In genomic region chr9:63851809-63852208, GRCm38 (mm10) we compare ENCODE assay signal across 13 mouse cellular contexts.
A peak's percentile ranks its signal among the peaks of the same experiment; 100 is the strongest.
DNase-seq lines count a peak whose midpoint lies in the region; ATAC-seq and TF ChIP-seq lines count a peak whose summit lies in the region.
"Had no signal": no experiment of that assay in that cellular context is flagged by ENCODE, and none has a peak within 500 bp of the region (broad histone marks: within the 10 kb centered on the region; RNA-seq: fewer than 3 reads in every experiment).

No protein-coding gene starts in this region.

- 0 out of 2 replicates have a peak overlapping the region, but pooled peaks have one; percentile 13 for H3K27ac ChIP-seq in hindbrain, embryonic 13.5 days
- no peak overlapping the region for H3K27ac ChIP-seq in hindbrain, embryonic 11.5 days (ENCODE audit: low read depth, low read length)
- H3K27ac ChIP-seq in midbrain, postnatal 0 days (ENCODE audit: low read depth, low read length) = no peak overlapping the region
- H3K27ac ChIP-seq in midbrain, embryonic 11.5 days (ENCODE audit: low read depth, low read length) = no peak overlapping the region
- no peak overlapping the region for H3K27ac ChIP-seq in layer of hippocampus, adult 2 months
- H3K27ac ChIP-seq: hindbrain, embryonic 14.5 days; limb, embryonic 13.5 days had no signal

- no peak for ATAC-seq in hindbrain, embryonic 13.5 days (ENCODE audit: low FRiP score)
- no peak for ATAC-seq in hindbrain, embryonic 11.5 days (ENCODE audit: low FRiP score)
- no peak for ATAC-seq in midbrain, postnatal 0 days (ENCODE audit: low FRiP score)
- ATAC-seq in midbrain, embryonic 11.5 days (ENCODE audit: low FRiP score) = no peak
- ATAC-seq: intestine, postnatal 0 days had no signal

- no peak for TF ChIP-seq CTCF in midbrain, postnatal 0 days (IDR thresholded peaks at IDR 0.05)
- no peak for TF ChIP-seq CTCF in layer of hippocampus, adult 2 months (conservative IDR thresholded peaks at IDR 0.05)

- no peaks in the 10 kb centered on the region for H3K9me3 ChIP-seq in hindbrain, embryonic 13.5 days
- no peaks in the 10 kb centered on the region for H3K9me3 ChIP-seq in hindbrain, embryonic 11.5 days (ENCODE audit: control insufficient read depth, low read length)
- no peaks in the 10 kb centered on the region for H3K9me3 ChIP-seq in midbrain, postnatal 0 days (ENCODE audit: low read length)
- H3K9me3 ChIP-seq in midbrain, embryonic 11.5 days (ENCODE audit: control insufficient read depth, low read length) = no peaks in the 10 kb centered on the region
- H3K9me3 ChIP-seq: limb, embryonic 13.5 days had no signal

- no peak overlapping the region for H3K9ac ChIP-seq in hindbrain, embryonic 13.5 days
- H3K9ac ChIP-seq in hindbrain, embryonic 11.5 days (ENCODE audit: low read depth, low read length) = no peak overlapping the region
- no peak overlapping the region for H3K9ac ChIP-seq in midbrain, postnatal 0 days (replicated peaks; ENCODE audit: low read length, poor library complexity, severe bottlenecking)
- no peak overlapping the region for H3K9ac ChIP-seq in midbrain, embryonic 11.5 days (ENCODE audit: low read length)
- H3K9ac ChIP-seq: hindbrain, embryonic 14.5 days had no signal

- no peak overlapping the region for H3K4me3 ChIP-seq in hindbrain, embryonic 13.5 days
- no peak overlapping the region for H3K4me3 ChIP-seq in hindbrain, embryonic 11.5 days (ENCODE audit: low read depth, low read length)
- no peak overlapping the region for H3K4me3 ChIP-seq in midbrain, postnatal 0 days (ENCODE audit: low read depth, low read length)
- H3K4me3 ChIP-seq in midbrain, embryonic 11.5 days (ENCODE audit: low read depth, low read length) = no peak overlapping the region
- no peak overlapping the region for H3K4me3 ChIP-seq in layer of hippocampus, adult 2 months
- H3K4me3 ChIP-seq: limb, embryonic 13.5 days had no signal

- H3K36me3 ChIP-seq in hindbrain, embryonic 13.5 days = no peaks in the 10 kb centered on the region
- H3K36me3 ChIP-seq in hindbrain, embryonic 11.5 days (ENCODE audit: control insufficient read depth, insufficient read depth, low read length) = no peaks in the 10 kb centered on the region
- no peaks in the 10 kb centered on the region for H3K36me3 ChIP-seq in midbrain, postnatal 0 days (ENCODE audit: insufficient read depth, low read length)
- no peaks in the 10 kb centered on the region for H3K36me3 ChIP-seq in midbrain, embryonic 11.5 days (ENCODE audit: control insufficient read depth, insufficient read depth, low read length)
- H3K36me3 ChIP-seq: limb, embryonic 13.5 days had no signal

- H3K4me2 ChIP-seq in hindbrain, embryonic 13.5 days = no peak overlapping the region
- no peak overlapping the region for H3K4me2 ChIP-seq in hindbrain, embryonic 11.5 days (replicated peaks; ENCODE audit: low read depth, low read length)
- H3K4me2 ChIP-seq in midbrain, postnatal 0 days (ENCODE audit: low read depth, low read length, poor library complexity, severe bottlenecking) = no peak overlapping the region
- no peak overlapping the region for H3K4me2 ChIP-seq in midbrain, embryonic 11.5 days
- H3K4me2 ChIP-seq: hindbrain, embryonic 14.5 days; limb, embryonic 13.5 days had no signal

- WGBS in hindbrain, embryonic 13.5 days = 43% methylated on average over 12 of the region's 12 CpGs
- WGBS in hindbrain, embryonic 11.5 days = 67% methylated on average over 12 of the region's 12 CpGs
- WGBS in midbrain, postnatal 0 days = 59% methylated on average over 12 of the region's 12 CpGs
- WGBS in midbrain, embryonic 11.5 days = 79% methylated on average over 12 of the region's 12 CpGs

- no peak for DNase-seq in hindbrain, embryonic 11.5 days (ENCODE audit: low spot score)
- peak; percentile 19 for DNase-seq in midbrain, postnatal 0 days (ENCODE audit: low spot score)
- DNase-seq in midbrain, embryonic 11.5 days (ENCODE audit: low spot score, missing footprints) = no peak
- DNase-seq in layer of hippocampus, adult 2 months (ENCODE audit: low spot score in 2 of 2) = peak; percentile 47 to 59
- peak; percentile 22 for DNase-seq in telencephalon, adult 2 months (ENCODE audit: low read depth, low spot score)
- no peak for DNase-seq in heart, postnatal 25 days (ENCODE audit: low spot score)
- DNase-seq: adrenal gland, postnatal 25 days; cerebellum, adult 9-11 months; kidney, postnatal 14 days had no signal

- intact Hi-C loops in heart, postnatal 25 days (cut with DNase I) = no loop called here

- peaks cover 23% of the 10 kb centered on the region for H3K4me1 ChIP-seq in hindbrain, embryonic 13.5 days (replicated peaks)
- no peaks in the 10 kb centered on the region for H3K4me1 ChIP-seq in hindbrain, embryonic 11.5 days (replicated peaks; ENCODE audit: control insufficient read depth, insufficient read depth, low read length)
- H3K4me1 ChIP-seq in midbrain, postnatal 0 days (ENCODE audit: insufficient read depth, low read length) = no peaks in the 10 kb centered on the region
- no peaks in the 10 kb centered on the region for H3K4me1 ChIP-seq in midbrain, embryonic 11.5 days (ENCODE audit: control insufficient read depth, insufficient read depth, low read length)

- H3K27me3 ChIP-seq in hindbrain, embryonic 13.5 days = peaks cover 8% of the 10 kb centered on the region; the same call in 1 of the 2 replicates
- no peaks in the 10 kb centered on the region for H3K27me3 ChIP-seq in hindbrain, embryonic 11.5 days (ENCODE audit: control insufficient read depth, insufficient read depth, low read length)
- H3K27me3 ChIP-seq in midbrain, postnatal 0 days (ENCODE audit: insufficient read depth, low read length) = no peaks in the 10 kb centered on the region
- no peaks in the 10 kb centered on the region for H3K27me3 ChIP-seq in midbrain, embryonic 11.5 days (ENCODE audit: control insufficient read depth, insufficient read depth, low read length)

Comparison
In these comparisons a context has a peak if more than half of its experiments do, and no peak if none do; other contexts are left out.
1. DNase-seq: peak in midbrain, postnatal 0 days (single experiment), layer of hippocampus, adult 2 months (2 of 2) and telencephalon, adult 2 months (single experiment); none in hindbrain, embryonic 11.5 days (single experiment), midbrain, embryonic 11.5 days (single experiment) and heart, postnatal 25 days (single experiment).